ENCODE assay signal across 10 mouse cellular contexts in genomic region chr14:26858364-26858763, GRCm38 (mm10). TPM values are rescaled to one million over a fixed set of nuclear protein-coding genes. Genes with fewer than 3 reads are reported as not detected.
DNase-seq lines count a peak whose midpoint lies in the region; ATAC-seq lines count a peak whose summit lies in the region.
"Had no signal": no experiment of that assay in that cellular context is flagged by ENCODE, and none has a peak within 500 bp of the region (broad histone marks: within the 10 kb centered on the region; RNA-seq: fewer than 3 reads in every experiment).

No protein-coding gene starts in this region.

- intact Hi-C loops in left cerebral cortex, postnatal 4 days (cut with DNase I), result no loop called here

- ATAC-seq in CD4-positive, CD25-positive, alpha-beta regulatory T cell, adult 4 months, result peak; percentile 51
- peak; percentile 82 for ATAC-seq in megakaryocyte, adult 5-6 weeks (ENCODE audit: poor library complexity, severe bottlenecking)
- ATAC-seq in erythroid progenitor cell, adult 5-6 weeks (replicated peaks; ENCODE audit: low FRiP score, poor library complexity, severe bottlenecking), result no peak

- DNase-seq in A20 (ENCODE audit: low read depth, low spot score), result peak; percentile 82
- peak; percentile 71 for DNase-seq in kidney, adult 9 months
- no peak for DNase-seq in left cerebral cortex, postnatal 4 days
- no peak for DNase-seq in right cerebral cortex, postnatal 4 days

RNA-seq across cellular contexts. Expression of gene Asb14, which starts 36.0 kb away (rescaled TPM):
- 1 to 10 TPM; 1.0 TPM for polyA plus RNA-seq in CD4-positive, CD25-positive, alpha-beta regulatory T cell, adult 4 months (2017; shearing (Covaris generic))
- total RNA-seq in megakaryocyte, adult 5-6 weeks (2015), result not detected in 2 replicates
- total RNA-seq in megakaryocyte, adult 5-6 weeks (2017), result not detected in 2 replicates
- total RNA-seq in erythroid progenitor cell, adult 5-6 weeks (2015; ENCODE audit: low replicate concordance), result not detected in 2 replicates
- not detected in 2 replicates for total RNA-seq in erythroid progenitor cell, adult 5-6 weeks (2017; ENCODE audit: low replicate concordance)
- total RNA-seq in left cerebral cortex, postnatal 4 days (2021), result not detected
- polyA plus RNA-seq: erythroblast, embryonic 14.5 days; large intestine, adult 2 months; stomach, embryonic 14.5 days had no signal

Comparison
In these comparisons a context has a peak if more than half of its experiments do, and no peak if none do; other contexts are left out.
1. DNase-seq: peak in A20 (single experiment) and kidney, adult 9 months (single experiment); none in left cerebral cortex, postnatal 4 days (single experiment) and right cerebral cortex, postnatal 4 days (single experiment).